Mouse (Mus musculus): ENCODE results near the gene Fto.

DNA sequence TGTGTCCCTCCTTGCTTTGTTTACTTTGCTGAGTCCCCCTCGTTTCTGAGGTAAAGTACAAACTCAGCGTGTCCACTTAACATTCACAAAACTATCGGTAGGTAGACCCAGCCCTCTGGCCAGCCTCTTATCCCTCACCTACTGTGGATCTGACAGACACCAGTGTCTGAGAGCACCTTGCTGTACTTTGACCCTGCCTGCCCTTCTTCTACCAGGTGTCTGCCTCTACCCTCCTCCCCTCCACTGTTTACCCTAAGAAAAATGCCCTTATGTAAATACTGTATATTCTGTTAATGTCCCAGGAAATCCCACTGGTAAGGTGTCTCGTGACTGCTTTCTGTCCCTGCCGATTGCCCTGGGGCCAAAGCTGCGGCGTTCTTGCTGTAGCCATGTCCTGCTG lies 91.8 kb downstream of the Fto start:
- no peak for TF ChIP-seq POLR2A (IDR thresholded peaks at IDR 0.05; ENCODE audit: borderline replicate concordance, extremely low read depth, low read depth, low read length)
- TF ChIP-seq CTCF (IDR thresholded peaks at IDR 0.05; ENCODE audit: insufficient read depth, low read length): no peak

Data from lung, adult 2 months (tissue).